Mouse (Mus musculus): ENCODE data around the gene Zfp831.

The Zfp831 gene

DNA sequence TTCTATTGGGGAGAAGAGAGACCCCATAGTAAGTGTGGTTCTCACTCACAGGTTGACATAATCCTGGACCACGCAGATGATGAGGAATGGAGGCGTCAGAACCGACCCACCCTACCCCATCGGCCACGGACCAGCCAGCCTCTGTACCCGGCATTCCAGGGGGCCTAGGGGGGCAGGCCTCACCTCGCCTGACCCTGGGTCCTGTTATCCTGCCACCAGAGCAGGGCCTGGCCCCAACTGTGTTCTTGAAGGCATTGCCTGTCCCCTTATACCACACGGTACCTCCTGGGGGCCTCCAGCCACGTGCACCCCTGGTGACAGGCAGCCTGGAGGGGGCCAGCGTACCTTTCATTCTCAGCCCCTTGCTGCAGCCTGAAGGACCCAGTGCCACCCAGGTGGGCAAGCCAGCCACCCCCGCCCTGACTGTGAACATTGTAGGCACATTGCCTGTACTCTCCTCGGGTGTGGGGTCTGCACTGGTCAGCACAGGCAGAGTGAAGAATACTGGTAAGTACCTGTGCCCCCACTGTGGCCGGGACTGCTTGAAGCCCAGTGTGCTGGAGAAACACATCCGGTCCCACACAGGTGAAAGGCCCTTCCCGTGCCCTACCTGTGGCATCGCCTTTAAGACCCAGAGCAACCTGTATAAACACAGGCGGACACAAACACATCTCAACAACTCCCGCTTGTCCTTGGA is at the start of gene Zfp831:
Zfp831 (plus strand) TSS at position 87 of the 697 bp plus-strand sequence.
- DNase-seq, result no peak

- DNase-seq, result no peak
Measured at GRCm38 (mm10) chr2:174594965-174595364, 48.4 kb upstream of the Zfp831 start.

GRCm38 (mm10) chr2:174595611-174596010 is 47.7 kb upstream of the Zfp831 start:
- DNase-seq, result no peak

GRCm38 (mm10) chr2:174596457-174596856 is 46.9 kb upstream of the Zfp831 start:
- DNase-seq, result no peak

GRCm38 (mm10) chr2:174598451-174598850 is 44.9 kb upstream of the Zfp831 start:
- peak; percentile 16 to 28 for DNase-seq

GRCm38 (mm10) chr2:174599071-174599635 is 44.2 kb upstream of the Zfp831 start:
- DNase-seq, result no peak

DNA sequence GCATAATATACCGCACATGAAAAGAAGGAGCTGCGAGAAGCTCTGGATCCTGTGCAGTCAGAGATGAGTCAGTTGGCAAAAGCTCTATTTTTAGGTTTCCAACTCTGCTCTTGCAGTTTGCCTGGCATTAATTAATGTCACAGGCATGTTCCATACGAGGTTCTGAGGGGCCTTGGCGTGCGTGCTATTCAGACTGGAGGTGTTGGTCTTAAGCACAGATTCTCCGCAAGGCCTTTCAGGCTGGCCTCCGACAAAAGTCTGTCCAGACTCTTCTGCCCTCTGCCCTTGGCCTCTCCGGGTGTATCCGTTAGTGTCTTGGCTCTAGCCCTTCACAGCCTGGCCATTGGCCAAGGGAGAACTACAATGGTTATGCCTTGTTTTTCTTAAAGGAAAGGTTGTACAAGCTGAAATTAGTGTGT is 43.5 kb upstream of the Zfp831 start:
- DNase-seq, result no peak

DNA sequence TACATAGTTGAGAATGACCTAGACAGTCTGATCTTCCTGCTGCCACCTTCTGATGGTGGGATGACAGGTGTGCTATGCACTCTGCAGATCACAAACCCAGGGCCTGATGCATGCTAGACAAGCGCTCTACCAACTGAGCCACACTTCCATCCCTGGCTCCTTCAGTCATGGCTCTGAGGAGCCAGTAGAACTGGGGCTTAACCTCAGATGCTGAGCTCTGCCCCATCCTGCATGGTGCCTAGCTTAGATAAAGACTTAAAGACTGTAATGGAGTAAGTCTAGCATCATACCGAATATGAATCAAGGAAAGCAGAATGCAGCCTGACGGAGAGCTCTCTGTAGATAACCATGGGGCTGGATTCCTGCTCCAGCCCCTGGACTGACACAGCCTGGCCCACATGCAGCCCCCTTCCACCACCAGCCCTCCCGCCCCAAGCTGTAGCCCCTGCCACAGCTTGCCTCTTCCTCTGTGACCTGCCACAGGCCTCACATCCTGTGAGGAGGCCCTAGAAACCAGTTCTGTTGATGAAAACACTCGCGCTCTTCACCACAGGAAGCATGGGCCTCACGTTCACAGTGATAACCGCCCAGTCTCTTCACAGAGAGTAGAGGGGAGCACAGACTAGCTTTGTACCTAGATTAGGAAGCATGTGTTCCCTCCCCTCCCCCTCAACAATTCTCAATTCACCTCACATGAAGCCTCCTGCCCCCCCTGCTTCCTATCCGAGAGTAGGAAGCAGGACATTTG is 41.2 kb upstream of the Zfp831 start:
- peak; percentile 60 to 82 for DNase-seq

DNA sequence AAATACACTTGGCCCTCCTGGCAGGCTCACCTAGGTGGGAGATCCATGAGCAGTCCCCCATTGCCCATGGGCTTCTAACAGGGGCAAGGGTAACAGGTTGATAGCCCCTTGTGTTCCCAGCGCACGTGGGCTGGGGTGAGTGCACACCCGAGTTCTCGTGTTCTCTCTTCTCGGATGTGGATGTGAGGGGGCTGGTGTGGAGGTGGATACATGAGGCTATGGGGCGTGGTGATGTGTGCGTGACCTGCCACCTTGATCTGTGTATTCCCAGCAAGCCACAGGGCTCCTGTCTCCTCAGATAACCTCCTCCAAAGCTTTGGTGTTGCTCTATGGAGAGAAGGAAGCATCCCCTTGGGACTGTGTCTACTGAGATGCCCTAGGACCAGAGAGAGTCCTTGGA is 40.0 kb upstream of the Zfp831 start:
- DNase-seq, result no peak

GRCm38 (mm10) chr2:174605020-174605419 is 38.3 kb upstream of the Zfp831 start:
- no peak for DNase-seq

- DNase-seq, result no peak
Measured at GRCm38 (mm10) chr2:174605442-174606087, 37.8 kb upstream of the Zfp831 start.

DNA sequence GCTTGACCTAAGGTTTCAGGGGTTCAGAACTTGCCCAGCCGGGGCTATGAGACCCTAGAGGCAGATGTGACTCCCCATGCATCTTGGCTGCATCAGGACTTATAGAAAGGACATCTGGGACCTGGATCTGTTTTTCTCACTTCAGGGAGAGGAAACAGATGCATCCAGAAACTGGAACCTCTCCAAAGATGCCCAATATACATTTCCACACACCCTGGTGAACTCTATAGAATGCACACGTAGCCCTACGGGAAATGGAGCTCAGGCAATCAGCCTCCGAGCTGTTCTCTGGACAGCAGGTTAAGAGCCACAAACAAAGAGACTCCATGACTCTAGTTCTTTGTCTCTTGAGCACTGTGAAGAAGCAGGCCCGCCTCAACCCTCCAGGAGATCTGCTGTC is 37.0 kb upstream of the Zfp831 start:
- no peak for DNase-seq

- DNase-seq, result no peak
Measured at GRCm38 (mm10) chr2:174609892-174610291, 33.4 kb upstream of the Zfp831 start.

DNA sequence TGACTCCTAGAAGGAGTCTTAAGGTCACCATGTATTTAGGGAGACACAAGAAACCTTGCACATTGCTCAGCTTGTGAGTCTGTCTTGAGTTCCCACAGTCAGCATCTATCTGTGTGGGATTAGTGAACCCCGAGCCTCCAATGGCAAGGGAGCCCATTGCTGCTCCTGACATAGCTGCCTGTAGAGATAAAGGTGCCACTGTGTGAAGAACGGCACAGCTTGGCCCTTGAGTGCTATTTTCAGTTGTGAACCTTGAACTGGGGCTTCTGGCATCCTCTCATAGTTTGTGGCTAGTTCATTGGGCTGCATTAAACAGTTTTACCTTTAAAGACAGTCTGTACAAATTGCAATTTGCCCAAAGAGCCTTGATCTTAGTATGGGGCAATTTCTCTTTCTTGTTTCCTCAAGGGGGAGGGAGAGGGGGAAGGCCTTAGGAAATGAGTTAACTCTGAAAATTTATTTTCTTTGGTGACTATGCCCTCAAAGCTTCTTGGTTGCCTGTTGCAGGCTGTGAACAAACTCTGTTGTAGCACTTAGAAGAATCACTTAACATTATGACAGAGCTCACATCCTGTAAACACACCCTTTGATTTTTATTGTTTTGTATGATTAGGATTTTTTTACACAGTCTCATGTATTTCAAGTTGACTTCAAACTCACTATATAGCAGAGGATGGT is 30.8 kb upstream of the Zfp831 start:
- DNase-seq, result no peak

DNA sequence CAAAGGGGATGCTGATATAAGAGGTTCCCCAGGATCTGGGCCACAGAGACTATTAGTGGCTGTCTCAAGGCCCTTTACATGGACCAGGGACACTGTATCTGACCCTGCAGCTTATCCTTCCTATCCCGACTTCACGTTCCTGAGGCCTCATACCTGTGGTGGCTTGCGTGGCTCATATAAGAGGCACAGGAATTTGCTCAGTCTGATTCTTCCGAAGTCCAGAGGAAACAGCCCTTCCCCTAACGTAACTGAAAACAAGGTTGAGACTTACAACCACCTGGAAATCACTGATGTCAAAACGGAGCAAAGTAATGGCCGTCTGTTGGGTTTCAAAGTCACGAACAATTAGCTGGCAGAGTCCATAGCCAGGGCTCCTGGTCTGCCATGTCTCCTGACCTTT is 30.1 kb upstream of the Zfp831 start:
- no peak for DNase-seq

GRCm38 (mm10) chr2:174613921-174614441 is 29.4 kb upstream of the Zfp831 start:
- DNase-seq, result peak in 1 of 2 experiments; percentile 36

DNA sequence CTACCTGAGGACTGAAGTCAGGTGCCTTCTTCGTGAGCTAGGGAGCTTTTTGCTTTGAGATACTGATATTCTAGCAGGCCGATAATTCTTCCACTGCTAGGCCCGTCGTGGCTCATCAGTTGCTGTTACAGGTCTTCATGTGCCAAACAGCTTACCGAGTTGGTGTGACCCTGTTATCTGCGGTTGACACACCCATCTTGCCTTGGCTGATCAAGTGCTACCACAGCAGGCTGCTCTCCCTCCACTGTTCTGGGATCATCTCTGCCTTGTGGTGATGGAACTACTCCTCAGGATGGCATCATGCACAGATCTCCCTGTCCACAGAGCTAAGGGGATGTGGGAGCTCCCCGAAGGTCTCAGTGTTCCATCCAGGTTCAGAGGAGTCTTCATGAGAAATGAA is 21.5 kb upstream of the Zfp831 start:
- no peak for DNase-seq

DNA sequence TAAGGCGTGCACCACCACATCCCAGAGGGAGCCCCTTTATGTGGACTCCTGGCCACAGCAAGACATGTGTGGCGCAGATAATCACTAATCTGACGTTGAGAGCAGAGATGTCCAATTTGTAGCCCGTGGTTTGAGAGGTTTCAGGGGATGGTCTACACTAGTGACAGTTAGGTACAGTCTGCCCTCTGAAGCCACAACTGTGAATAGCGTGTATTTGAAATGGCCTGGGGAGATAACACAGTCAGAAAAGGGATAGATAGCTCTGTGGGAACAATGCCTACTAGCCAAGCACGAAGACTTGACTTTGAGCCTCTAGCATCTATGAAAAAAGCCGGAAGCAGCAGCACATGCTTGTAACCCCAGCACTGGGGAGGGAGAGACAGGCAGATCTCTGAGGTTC is 18.9 kb upstream of the Zfp831 start:
- no peak for DNase-seq

DNA sequence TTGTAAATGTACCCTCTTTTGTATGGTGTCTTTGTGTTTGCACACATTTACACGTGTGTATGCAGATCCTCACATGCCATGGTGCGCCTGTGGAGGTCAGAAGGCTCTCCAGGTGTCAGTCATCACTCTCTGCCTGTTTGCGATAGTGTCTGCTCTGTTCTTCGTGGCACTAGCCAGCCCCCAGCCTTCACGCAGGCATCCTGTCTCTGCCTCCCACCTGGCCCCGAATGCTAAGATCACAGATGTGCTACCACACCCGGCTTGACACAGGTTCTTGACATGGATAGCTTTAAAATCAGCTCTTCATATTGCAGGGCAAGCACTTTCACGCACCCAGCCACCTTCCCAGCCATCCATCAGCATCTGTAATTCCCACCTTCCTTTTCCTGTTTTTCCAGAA is 16.3 kb upstream of the Zfp831 start:
- DNase-seq, result no peak

DNA sequence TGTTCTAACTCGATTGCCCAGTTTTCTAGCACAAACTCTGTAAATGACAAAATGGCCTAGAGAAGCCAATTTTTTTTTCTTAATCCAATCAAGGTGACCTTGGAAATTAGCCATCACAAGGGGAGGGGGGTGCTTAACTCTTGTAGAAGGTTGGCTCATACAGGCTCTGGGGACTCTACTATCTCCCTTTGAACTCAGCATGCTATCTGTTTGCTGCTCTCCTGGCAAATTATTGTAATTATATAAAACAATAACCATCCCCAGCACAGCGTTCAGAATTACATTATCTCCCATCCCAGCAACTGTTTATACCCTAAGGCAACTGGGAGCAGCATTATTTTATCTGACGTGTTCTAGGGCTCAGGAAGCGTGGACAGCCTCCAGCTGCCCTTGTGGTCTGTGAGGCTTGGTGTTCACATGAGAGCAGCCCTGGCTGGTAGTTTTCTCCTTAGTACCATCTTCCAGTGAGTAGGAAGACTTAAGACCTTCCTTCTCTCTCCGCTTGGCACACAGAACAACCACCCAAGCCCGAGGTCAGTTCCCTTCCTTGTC is 14.0 kb upstream of the Zfp831 start:
- no peak for DNase-seq

DNA sequence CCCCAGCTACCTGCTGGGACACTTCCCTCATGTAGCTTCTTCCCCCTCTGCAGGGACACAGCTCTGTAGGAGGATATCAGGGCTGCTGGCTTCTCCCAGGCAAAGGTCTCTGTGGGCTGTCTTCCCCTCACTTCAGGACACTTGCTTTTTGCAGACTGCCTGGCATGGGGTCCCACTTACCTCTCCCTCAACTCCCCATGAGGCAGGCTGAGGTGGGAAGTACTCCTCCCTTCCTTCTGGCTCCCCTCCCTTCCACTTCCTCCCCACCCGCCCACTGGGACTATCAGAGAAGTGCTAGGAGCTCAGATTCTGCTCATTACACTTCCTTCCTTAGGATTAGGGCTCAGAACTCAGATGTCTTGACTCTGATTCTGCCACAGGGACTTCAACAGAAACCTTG is 6.6 kb upstream of the Zfp831 start:
- no peak for DNase-seq

- no peak for DNase-seq
Measured at GRCm38 (mm10) chr2:174644975-174645374, 1.6 kb downstream of the Zfp831 start.

All from thymus, adult 18-20 months (tissue).